Mouse (Mus musculus): Measurements from ENCODE around the gene Ppp1r21.

GRCm38 (mm10) chr17:88611057-88611456 is 81.1 kb downstream of the Ppp1r21 start:
- TF ChIP-seq EP300 (optimal IDR thresholded peaks at IDR 0.05): no peak
- TF ChIP-seq CTCF (IDR thresholded peaks at IDR 0.05; ENCODE audit: low read depth): no peak
